Mouse (Mus musculus): ENCODE results near the gene Csn1s2a. TPM values are rescaled to one million over a fixed set of nuclear protein-coding genes. Genes with fewer than 3 reads are reported as not detected.
"Not testable (repeated sequence)": the region's sequence is repeated elsewhere in the genome, so short reads cannot be mapped to it uniquely, and the experiment has no call there.

Gene Csn1s2a
- total RNA-seq (2015): not detected in 2 replicates
- total RNA-seq (2017): not detected in 2 replicates

DNA sequence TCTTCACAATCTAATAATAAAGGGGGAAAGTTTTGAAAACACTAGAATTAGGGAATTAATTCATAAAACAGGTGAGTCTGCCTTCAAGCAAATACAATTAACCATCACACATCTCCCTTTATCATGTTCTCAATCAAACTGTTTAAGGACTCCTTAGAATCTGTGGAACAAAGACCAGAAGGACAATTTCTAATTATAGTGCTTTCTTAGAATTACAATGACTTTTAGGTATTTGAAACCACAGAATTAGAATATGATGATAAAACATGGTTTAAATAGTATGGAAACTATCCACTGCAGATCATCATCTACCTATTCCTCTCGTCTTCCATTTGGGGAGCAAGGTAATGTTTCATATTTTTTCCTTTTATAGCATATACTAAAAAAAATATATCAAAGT is at the start of gene Csn1s2a:
TSS of gene Csn1s2a (plus strand) at position 301 of the 400 bp plus-strand sequence.
- no peak for ATAC-seq (ENCODE audit: poor library complexity, severe bottlenecking)

- ATAC-seq (ENCODE audit: poor library complexity, severe bottlenecking): no peak
Observed at GRCm38 (mm10) chr5:87734821-87735220, 39.5 kb upstream of the Csn1s2a start.

- no peak for ATAC-seq (ENCODE audit: poor library complexity, severe bottlenecking)
Observed at GRCm38 (mm10) chr5:87753471-87753870, 20.9 kb upstream of the Csn1s2a start.

- no peak for ATAC-seq (ENCODE audit: poor library complexity, severe bottlenecking)
Observed at GRCm38 (mm10) chr5:87764546-87764945, 9.8 kb upstream of the Csn1s2a start.

GRCm38 (mm10) chr5:87772151-87772550 is 2.2 kb upstream of the Csn1s2a start:
- not testable (repeated sequence) for ATAC-seq (ENCODE audit: poor library complexity, severe bottlenecking)

- ATAC-seq (ENCODE audit: poor library complexity, severe bottlenecking): no peak
Observed at GRCm38 (mm10) chr5:87782731-87783130, 8.4 kb downstream of the Csn1s2a start.

- ATAC-seq (ENCODE audit: poor library complexity, severe bottlenecking): no peak
Observed at GRCm38 (mm10) chr5:87807782-87808181, 33.4 kb downstream of the Csn1s2a start, which contains the start of gene Csn1s2b. Gene Csn1s2b (plus strand): TSS chr5:87808082.

DNA sequence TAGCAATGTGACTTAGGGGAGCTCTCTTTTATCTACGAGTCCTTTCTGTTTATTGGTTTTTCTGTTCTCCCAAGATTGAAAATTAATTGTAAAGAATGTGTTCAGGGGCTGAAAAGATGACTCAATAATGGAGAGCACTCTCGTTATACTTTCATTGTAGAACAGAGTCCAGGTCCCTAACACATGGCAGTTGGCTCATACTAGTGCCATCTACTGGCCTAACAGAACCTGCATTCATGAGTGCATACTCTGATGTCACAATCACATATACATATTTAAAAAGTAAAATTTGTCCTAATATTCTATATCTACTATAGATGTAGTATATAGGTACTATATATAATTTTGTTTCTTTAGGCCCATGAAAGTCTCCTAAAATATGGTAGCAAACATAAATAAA is 34.9 kb downstream of the Csn1s2a start:
- no peak for ATAC-seq (ENCODE audit: poor library complexity, severe bottlenecking)

- ATAC-seq (ENCODE audit: poor library complexity, severe bottlenecking): no peak
Observed at GRCm38 (mm10) chr5:87825386-87825785, 51.0 kb downstream of the Csn1s2a start, which contains the start of gene Prr27. Gene Prr27 (plus strand): TSS chr5:87825686.

Other genes starting within 250 kb of the Csn1s2a start
- not detected in 2 replicates for gene Sult1b1, start 236.4 kb upstream of the Csn1s2a start, total RNA-seq (2015)
- not detected in 2 replicates for gene Sult1b1, start 236.4 kb upstream of the Csn1s2a start, total RNA-seq (2017)
- gene Sult1d1, start 205.5 kb upstream of the Csn1s2a start, total RNA-seq (2015): not detected in 2 replicates
- not detected in 2 replicates for gene Sult1d1, start 205.5 kb upstream of the Csn1s2a start, total RNA-seq (2017)
- not detected in 2 replicates for gene Sult1e1, start 183.0 kb upstream of the Csn1s2a start, total RNA-seq (2015)
- gene Sult1e1, start 183.0 kb upstream of the Csn1s2a start, total RNA-seq (2017): not detected in 2 replicates
- not detected in 2 replicates for gene Csn1s1, start 108.4 kb upstream of the Csn1s2a start, total RNA-seq (2015)
- not detected in 2 replicates for gene Csn1s1, start 108.4 kb upstream of the Csn1s2a start, total RNA-seq (2017)
- gene Csn2, start 74.9 kb upstream of the Csn1s2a start, total RNA-seq (2015): not detected in 2 replicates
- gene Csn2, start 74.9 kb upstream of the Csn1s2a start, total RNA-seq (2017): not detected in 2 replicates
- gene Csn1s2b, start 33.5 kb downstream of the Csn1s2a start, total RNA-seq (2015): not detected in 2 replicates
- not detected in 2 replicates for gene Csn1s2b, start 33.5 kb downstream of the Csn1s2a start, total RNA-seq (2017)
- gene Prr27, start 51.1 kb downstream of the Csn1s2a start, total RNA-seq (2015): not detected in 2 replicates
- gene Prr27, start 51.1 kb downstream of the Csn1s2a start, total RNA-seq (2017): not detected in 2 replicates
- gene Odam, start 110.5 kb downstream of the Csn1s2a start, total RNA-seq (2015): not detected in 2 replicates
- gene Odam, start 110.5 kb downstream of the Csn1s2a start, total RNA-seq (2017): not detected in 2 replicates
- gene Csn3, start 151.0 kb downstream of the Csn1s2a start, total RNA-seq (2015): not detected in 2 replicates
- not detected in 2 replicates for gene Csn3, start 151.0 kb downstream of the Csn1s2a start, total RNA-seq (2017)
- gene 2310003L06Rik, start 194.9 kb downstream of the Csn1s2a start, total RNA-seq (2015): not detected in 2 replicates
- not detected in 2 replicates for gene 2310003L06Rik, start 194.9 kb downstream of the Csn1s2a start, total RNA-seq (2017)
- not detected in 2 replicates for gene Gm28434, start 194.9 kb downstream of the Csn1s2a start, total RNA-seq (2015)
- not detected in 2 replicates for gene Gm28434, start 194.9 kb downstream of the Csn1s2a start, total RNA-seq (2017)
- gene Cabs1, start 204.9 kb downstream of the Csn1s2a start, total RNA-seq (2015): not detected in 2 replicates
- gene Cabs1, start 204.9 kb downstream of the Csn1s2a start, total RNA-seq (2017): not detected in 2 replicates
- not detected in 2 replicates for gene Smr3a, start 228.0 kb downstream of the Csn1s2a start, total RNA-seq (2015)
- gene Smr3a, start 228.0 kb downstream of the Csn1s2a start, total RNA-seq (2017): not detected in 2 replicates

All from megakaryocyte, adult 5-6 weeks (primary cell).